Mouse (Mus musculus): ENCODE results near the gene Cgrrf1. TPM values are rescaled to one million over a fixed set of nuclear protein-coding genes. Genes with fewer than 3 reads are reported as not detected.
"Not testable (repeated sequence)": the region's sequence is repeated elsewhere in the genome, so short reads cannot be mapped to it uniquely, and the experiment has no call there.

The Cgrrf1 gene
- total RNA-seq (2015), result 19.0 and 31.0 TPM in 2 replicates
- total RNA-seq (2017), result 18.4 and 19.0 TPM in 2 replicates

GRCm38 (mm10) chr14:46831837-46832333 is at the start of gene Cgrrf1:
TSS of gene Cgrrf1 (plus strand) at chr14:46832125.
- ATAC-seq (replicated peaks; ENCODE audit: poor library complexity), result peak; percentile 99

- no peak for ATAC-seq (replicated peaks; ENCODE audit: poor library complexity)
These were observed 49.6 kb upstream of the Cgrrf1 start for GRCm38 (mm10) chr14:46782187-46782828.

- no peak for ATAC-seq (replicated peaks; ENCODE audit: poor library complexity)
These were observed 48.5 kb upstream of the Cgrrf1 start for GRCm38 (mm10) chr14:46783327-46783926.

GRCm38 (mm10) chr14:46785247-46785646 is 46.7 kb upstream of the Cgrrf1 start:
- ATAC-seq (replicated peaks; ENCODE audit: poor library complexity), result no peak

GRCm38 (mm10) chr14:46787454-46787786 is 44.5 kb upstream of the Cgrrf1 start:
- no peak for ATAC-seq (replicated peaks; ENCODE audit: poor library complexity)

GRCm38 (mm10) chr14:46787787-46788504 is 44.0 kb upstream of the Cgrrf1 start, which contains the start of gene Cnih1:
TSS of gene Cnih1 (minus strand) at chr14:46788411.
- ATAC-seq (replicated peaks; ENCODE audit: poor library complexity), result peak; percentile 88

GRCm38 (mm10) chr14:46788505-46788901 is 43.4 kb upstream of the Cgrrf1 start:
- ATAC-seq (replicated peaks; ENCODE audit: poor library complexity), result no peak

- peak; percentile 69 for ATAC-seq (replicated peaks; ENCODE audit: poor library complexity)
These were observed 41.6 kb upstream of the Cgrrf1 start for GRCm38 (mm10) chr14:46790303-46790702.

GRCm38 (mm10) chr14:46790723-46791122 is 41.2 kb upstream of the Cgrrf1 start:
- ATAC-seq (replicated peaks; ENCODE audit: poor library complexity), result no peak

GRCm38 (mm10) chr14:46794157-46794556 is 37.8 kb upstream of the Cgrrf1 start:
- ATAC-seq (replicated peaks; ENCODE audit: poor library complexity), result peak; percentile 52

GRCm38 (mm10) chr14:46800684-46801345 is 31.1 kb upstream of the Cgrrf1 start:
- peak; percentile 83 for ATAC-seq (replicated peaks; ENCODE audit: poor library complexity)

GRCm38 (mm10) chr14:46803259-46803658 is 28.7 kb upstream of the Cgrrf1 start:
- no peak for ATAC-seq (replicated peaks; ENCODE audit: poor library complexity)

GRCm38 (mm10) chr14:46803791-46804190 is 28.1 kb upstream of the Cgrrf1 start:
- ATAC-seq (replicated peaks; ENCODE audit: poor library complexity), result no peak

- no peak for ATAC-seq (replicated peaks; ENCODE audit: poor library complexity)
These were observed 25.7 kb upstream of the Cgrrf1 start for GRCm38 (mm10) chr14:46806186-46806585.

GRCm38 (mm10) chr14:46807927-46808326 is 24.0 kb upstream of the Cgrrf1 start:
- peak; percentile 54 for ATAC-seq (replicated peaks; ENCODE audit: poor library complexity)

- peak; percentile 74 for ATAC-seq (replicated peaks; ENCODE audit: poor library complexity)
These were observed 16.3 kb upstream of the Cgrrf1 start for GRCm38 (mm10) chr14:46815640-46816039.

GRCm38 (mm10) chr14:46816916-46817622 is 14.9 kb upstream of the Cgrrf1 start:
- no peak for ATAC-seq (replicated peaks; ENCODE audit: poor library complexity)

- ATAC-seq (replicated peaks; ENCODE audit: poor library complexity), result no peak
These were observed 13.2 kb upstream of the Cgrrf1 start for GRCm38 (mm10) chr14:46818743-46819142.

- not testable (repeated sequence) for ATAC-seq (replicated peaks; ENCODE audit: poor library complexity)
These were observed 12.0 kb upstream of the Cgrrf1 start for GRCm38 (mm10) chr14:46819961-46820360.

- peak; percentile 23; the same call in 1 of the 2 replicates for ATAC-seq (replicated peaks; ENCODE audit: poor library complexity)
These were observed 10.6 kb upstream of the Cgrrf1 start for GRCm38 (mm10) chr14:46821271-46821872.
